Mouse (Mus musculus): ENCODE data around the gene Atad5. TPM values are rescaled to one million over a fixed set of nuclear protein-coding genes. Genes with fewer than 3 reads are reported as not detected.
"Not testable (repeated sequence)": the region's sequence is repeated elsewhere in the genome, so short reads cannot be mapped to it uniquely, and the experiment has no call there.

Atad5 gene
- polyA plus RNA-seq, 1 experiment, result 19.4 TPM

GRCm38 (mm10) chr11:80056141-80056540, 33.1 kb upstream of the Atad5 start:
- Histone ChIP-seq H3K4me3 (replicated peaks; ENCODE audit: control insufficient read depth, low read depth, low read length) (no peak overlapping the region), H3K4me1 (ENCODE audit: control insufficient read depth, insufficient read depth, low read length) (no peaks in the 10 kb centered on the region), H3K27ac (ENCODE audit: control insufficient read depth, insufficient read depth, low read depth, low read length, poor library complexity) (no peak overlapping the region)
- 93% methylated on average over 9 of the region's 9 CpGs for WGBS
- no peak for TF ChIP-seq CTCF (IDR thresholded peaks at IDR 0.05; ENCODE audit: control insufficient read depth, insufficient read depth, low read length)
- TF ChIP-seq POLR2A (IDR thresholded peaks at IDR 0.05; ENCODE audit: borderline replicate concordance, control insufficient read depth, low read depth, low read length), result no peak

- Histone ChIP-seq H3K4me1 (ENCODE audit: control insufficient read depth, insufficient read depth, low read length) (no peaks in the 10 kb centered on the region), H3K4me3 (replicated peaks; ENCODE audit: control insufficient read depth, low read depth, low read length) (no peak overlapping the region), H3K27ac (ENCODE audit: control insufficient read depth, insufficient read depth, low read depth, low read length, poor library complexity) (no peak overlapping the region)
- no peak for TF ChIP-seq CTCF (IDR thresholded peaks at IDR 0.05; ENCODE audit: control insufficient read depth, insufficient read depth, low read length)
- TF ChIP-seq POLR2A (IDR thresholded peaks at IDR 0.05; ENCODE audit: borderline replicate concordance, control insufficient read depth, low read depth, low read length), result no peak
- 64% methylated on average over 4 of the region's 4 CpGs for WGBS
These were observed 27.0 kb upstream of the Atad5 start for GRCm38 (mm10) chr11:80062159-80062558.

GRCm38 (mm10) chr11:80066373-80066772, 22.8 kb upstream of the Atad5 start:
- H3K4me1 ChIP-seq (ENCODE audit: control insufficient read depth, insufficient read depth, low read length); H3K27ac ChIP-seq (ENCODE audit: control insufficient read depth, insufficient read depth, low read depth, low read length, poor library complexity); H3K4me3 ChIP-seq (replicated peaks; ENCODE audit: control insufficient read depth, low read depth, low read length): not testable (repeated sequence)
- 80% methylated on average over 4 of the region's 4 CpGs for WGBS

- Histone ChIP-seq H3K4me1 (ENCODE audit: control insufficient read depth, insufficient read depth, low read length) (peaks cover 5% of the 10 kb centered on the region), H3K4me3 (replicated peaks; ENCODE audit: control insufficient read depth, low read depth, low read length) (no peak overlapping the region), H3K27ac (ENCODE audit: control insufficient read depth, insufficient read depth, low read depth, low read length, poor library complexity) (peak overlapping the region; percentile 75)
- no peak for TF ChIP-seq POLR2A (IDR thresholded peaks at IDR 0.05; ENCODE audit: borderline replicate concordance, control insufficient read depth, low read depth, low read length)
- no peak for TF ChIP-seq CTCF (IDR thresholded peaks at IDR 0.05; ENCODE audit: control insufficient read depth, insufficient read depth, low read length)
- 16% methylated on average over 5 of the region's 5 CpGs for WGBS
These were observed 21.6 kb upstream of the Atad5 start for GRCm38 (mm10) chr11:80067558-80067957.

DNA sequence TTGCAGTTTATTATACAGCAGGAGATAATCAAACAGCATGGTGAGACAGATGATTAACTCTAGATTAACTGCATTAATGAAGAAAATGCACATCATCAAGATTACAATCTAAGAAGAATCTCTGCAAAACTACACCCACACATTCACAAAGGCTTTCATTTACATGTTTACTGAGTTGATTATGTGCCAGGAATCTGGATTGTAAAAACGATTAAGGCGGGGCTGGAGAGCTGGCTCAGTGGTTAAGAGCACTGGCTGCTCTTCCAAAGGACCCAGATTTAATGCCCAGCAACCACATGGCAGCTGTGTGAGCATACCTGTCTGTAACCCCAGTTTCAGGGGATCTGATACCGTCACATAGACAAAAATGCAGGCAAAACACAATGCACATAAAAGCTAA, 19.4 kb upstream of the Atad5 start:
- WGBS, result 62% methylated on average over 3 of the region's 3 CpGs
- no peak overlapping the region for H3K4me3 ChIP-seq (replicated peaks; ENCODE audit: control insufficient read depth, low read depth, low read length)
- H3K27ac ChIP-seq (ENCODE audit: control insufficient read depth, insufficient read depth, low read depth, low read length, poor library complexity), result no peak overlapping the region
- H3K4me1 ChIP-seq (ENCODE audit: control insufficient read depth, insufficient read depth, low read length), result peaks cover 8% of the 10 kb centered on the region
- TF ChIP-seq POLR2A (IDR thresholded peaks at IDR 0.05; ENCODE audit: borderline replicate concordance, control insufficient read depth, low read depth, low read length), result no peak
- TF ChIP-seq CTCF (IDR thresholded peaks at IDR 0.05; ENCODE audit: control insufficient read depth, insufficient read depth, low read length), result no peak

- Histone ChIP-seq H3K27ac (ENCODE audit: control insufficient read depth, insufficient read depth, low read depth, low read length, poor library complexity) (peak overlapping the region; percentile 12; the same call in 1 of the 2 replicates), H3K4me1 (ENCODE audit: control insufficient read depth, insufficient read depth, low read length) (peaks cover 8% of the 10 kb centered on the region)
- 64% methylated on average over 2 of the region's 2 CpGs for WGBS
These were observed 18.2 kb upstream of the Atad5 start for GRCm38 (mm10) chr11:80071039-80071438.

GRCm38 (mm10) chr11:80072365-80072764, 16.8 kb upstream of the Atad5 start:
- Histone ChIP-seq H3K27ac (ENCODE audit: control insufficient read depth, insufficient read depth, low read depth, low read length, poor library complexity) (peak overlapping the region; percentile 93), H3K4me1 (ENCODE audit: control insufficient read depth, insufficient read depth, low read length) (peaks cover 8% of the 10 kb centered on the region), H3K4me3 (replicated peaks; ENCODE audit: control insufficient read depth, low read depth, low read length) (no peak overlapping the region)
- no peak for TF ChIP-seq POLR2A (IDR thresholded peaks at IDR 0.05; ENCODE audit: borderline replicate concordance, control insufficient read depth, low read depth, low read length)
- TF ChIP-seq CTCF (IDR thresholded peaks at IDR 0.05; ENCODE audit: control insufficient read depth, insufficient read depth, low read length), result no peak
- 4% methylated on average over 3 of the region's 3 CpGs for WGBS

More at GRCm38 (mm10) chr11:80071039-80071438, 18.2 kb upstream of the Atad5 start:
- TF ChIP-seq CTCF (IDR thresholded peaks at IDR 0.05; ENCODE audit: control insufficient read depth, insufficient read depth, low read length) (no peak), POLR2A (IDR thresholded peaks at IDR 0.05; ENCODE audit: borderline replicate concordance, control insufficient read depth, low read depth, low read length) (no peak)
- no peak overlapping the region for H3K4me3 ChIP-seq (replicated peaks; ENCODE audit: control insufficient read depth, low read depth, low read length)

DNA sequence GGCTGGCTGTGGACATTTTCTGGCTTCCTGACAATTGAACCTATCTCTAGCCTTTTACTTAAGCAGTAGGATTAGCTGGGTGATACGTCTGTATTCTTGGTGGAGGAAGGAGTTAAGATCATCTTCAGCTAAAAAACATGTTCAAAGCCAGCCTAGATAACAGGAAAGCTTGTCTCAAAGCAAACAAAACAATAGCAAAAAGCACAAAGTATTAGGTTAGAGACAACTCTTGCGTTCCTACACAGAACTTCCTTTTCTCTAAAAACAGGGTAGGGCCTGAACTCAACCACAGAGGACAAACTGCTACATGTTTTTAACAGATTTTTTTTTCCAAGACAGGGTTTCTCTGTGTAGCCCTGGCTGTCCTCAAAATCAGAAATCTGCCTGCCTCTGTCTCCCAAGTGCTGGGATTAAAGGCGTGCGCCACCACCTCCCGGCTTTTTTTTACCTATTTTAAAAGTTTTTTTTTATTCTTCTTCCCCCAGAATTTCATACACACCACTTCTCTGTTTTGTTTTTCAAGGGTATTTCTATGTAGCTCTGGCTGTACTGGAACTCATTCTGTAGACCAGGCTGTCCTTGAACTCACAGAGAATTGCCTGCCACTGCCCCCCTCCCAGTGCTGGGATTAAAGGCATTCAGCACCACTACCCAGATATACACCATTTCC, 13.5 kb upstream of the Atad5 start:
- H3K4me1 ChIP-seq (ENCODE audit: control insufficient read depth, insufficient read depth, low read length), result peaks cover 5% of the 10 kb centered on the region; the same call in 1 of the 2 replicates
- H3K4me3 ChIP-seq (replicated peaks; ENCODE audit: control insufficient read depth, low read depth, low read length), result no peak overlapping the region
- 14% methylated on average over 5 of the region's 5 CpGs for WGBS
- peak overlapping the region; percentile 85 for H3K27ac ChIP-seq (ENCODE audit: control insufficient read depth, insufficient read depth, low read depth, low read length, poor library complexity)
- no peak for TF ChIP-seq POLR2A (IDR thresholded peaks at IDR 0.05; ENCODE audit: borderline replicate concordance, control insufficient read depth, low read depth, low read length)
- TF ChIP-seq CTCF (IDR thresholded peaks at IDR 0.05; ENCODE audit: control insufficient read depth, insufficient read depth, low read length), result no peak

All from bone marrow, adult 2 months (tissue).